Mouse (Mus musculus): ENCODE measurements around the gene Fggy. TPM values are rescaled to one million over a fixed set of nuclear protein-coding genes. Genes with fewer than 3 reads are reported as not detected.

The Fggy gene
- polyA plus RNA-seq, 1 experiment from 2014 or later = 9.1 TPM

DNA sequence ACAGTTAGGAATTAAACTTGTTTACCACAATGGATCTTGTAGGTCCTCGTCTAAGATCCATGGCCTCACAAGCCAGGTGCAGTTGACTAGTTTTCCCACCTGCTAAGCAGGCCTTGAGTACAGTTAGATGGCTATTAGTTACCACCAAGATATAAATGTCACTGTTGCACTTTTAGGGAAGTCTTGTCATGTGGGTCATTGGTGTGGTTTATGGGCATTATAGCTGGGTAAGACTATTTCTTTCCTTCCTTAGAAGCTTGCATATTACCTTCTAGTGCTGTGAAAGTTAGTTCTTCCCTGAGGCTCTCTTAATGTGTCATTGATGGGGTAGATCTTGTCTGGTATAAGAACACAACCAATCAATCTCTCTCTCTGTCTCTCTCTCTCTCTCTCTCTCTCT is 152.4 kb downstream of the Fggy start:
- Histone ChIP-seq H3K9me3 (no peaks in the 10 kb centered on the region), H3K36me3 (no peaks in the 10 kb centered on the region), H3K27ac (no peak overlapping the region), H3K9ac (no peak overlapping the region), H3K4me1 (replicated peaks) (no peaks in the 10 kb centered on the region), H3K4me3 (no peak overlapping the region), H3K4me2 (no peak overlapping the region), H3K27me3 (no peaks in the 10 kb centered on the region)
- WGBS = 83% methylated on average over 1 of the region's 1 CpGs
- ATAC-seq (ENCODE audit: low FRiP score) = no peak

DNA sequence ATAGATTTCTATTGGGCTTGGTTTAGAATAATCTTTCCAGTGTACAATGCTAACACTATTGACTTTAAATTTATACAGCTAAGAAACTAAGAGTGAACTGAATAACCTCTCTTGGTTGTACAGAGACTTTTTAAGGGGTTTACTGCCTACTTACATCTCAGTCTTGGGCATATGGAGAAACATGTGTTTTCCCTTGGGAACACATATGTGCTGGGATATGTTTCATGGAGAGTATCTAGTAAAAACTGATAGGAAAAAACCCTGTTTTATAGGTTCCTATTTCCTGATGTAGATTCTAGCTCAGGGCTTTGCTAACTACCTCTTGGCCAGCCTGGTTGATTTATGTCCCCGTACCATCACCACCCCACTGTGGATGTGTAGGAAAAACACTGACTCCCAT is 155.5 kb downstream of the Fggy start:
- no peaks in the 10 kb centered on the region for H3K4me1 ChIP-seq (replicated peaks)
- WGBS = 97% methylated on average over 1 of the region's 1 CpGs
- no peaks in the 10 kb centered on the region for H3K27me3 ChIP-seq
- no peak for ATAC-seq (ENCODE audit: low FRiP score)
- no peak overlapping the region for H3K4me2 ChIP-seq
- H3K9me3 ChIP-seq = no peaks in the 10 kb centered on the region
- H3K9ac ChIP-seq = no peak overlapping the region
- H3K4me3 ChIP-seq = no peak overlapping the region
- H3K27ac ChIP-seq = no peak overlapping the region
- no peaks in the 10 kb centered on the region for H3K36me3 ChIP-seq

DNA sequence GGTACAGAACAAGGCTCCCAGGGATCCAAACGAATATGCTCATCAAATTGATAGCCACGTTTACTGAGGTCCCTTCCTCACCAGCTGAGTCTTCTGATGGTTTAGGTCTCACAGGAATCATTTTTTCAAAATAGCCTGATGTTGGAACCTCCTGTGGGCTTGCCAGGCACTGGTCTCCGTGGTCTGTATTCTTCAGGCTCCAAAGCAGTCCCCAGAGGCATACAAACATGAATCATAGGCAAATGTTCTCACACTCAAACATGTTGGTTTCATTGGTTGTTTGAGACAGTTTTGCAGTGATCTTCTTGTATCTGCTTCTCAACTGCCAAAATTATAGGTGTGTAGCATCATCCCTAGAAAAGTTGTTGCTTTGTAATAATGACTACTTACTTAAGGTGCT is 156.0 kb downstream of the Fggy start:
- Histone ChIP-seq H3K27me3 (no peaks in the 10 kb centered on the region), H3K9me3 (no peaks in the 10 kb centered on the region), H3K9ac (no peak overlapping the region), H3K27ac (no peak overlapping the region), H3K36me3 (no peaks in the 10 kb centered on the region), H3K4me2 (no peak overlapping the region), H3K4me3 (no peak overlapping the region), H3K4me1 (replicated peaks) (no peaks in the 10 kb centered on the region)
- ATAC-seq (ENCODE audit: low FRiP score) = no peak
- 71% methylated on average over 3 of the region's 3 CpGs for WGBS

DNA sequence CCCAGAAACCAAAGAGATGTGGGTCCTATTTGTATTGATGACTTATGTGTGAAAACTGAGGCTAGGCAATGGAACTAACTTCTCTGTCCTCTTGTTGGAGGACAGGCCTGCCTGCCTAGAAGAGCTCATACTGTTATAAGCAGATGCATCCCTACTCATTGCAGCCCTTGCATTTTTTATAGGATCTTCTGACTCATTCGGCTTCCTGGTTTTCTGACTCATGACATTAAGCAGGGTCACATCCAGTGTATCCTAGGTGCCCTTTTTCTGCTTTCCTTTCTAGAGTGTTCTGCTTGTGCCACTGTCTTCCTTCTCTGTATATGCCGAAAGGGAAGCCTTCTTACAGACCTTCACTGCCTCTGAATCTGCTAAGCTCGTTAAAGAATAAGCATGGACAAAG is 158.8 kb downstream of the Fggy start:
- Histone ChIP-seq H3K36me3 (no peaks in the 10 kb centered on the region), H3K27ac (no peak overlapping the region), H3K9me3 (no peaks in the 10 kb centered on the region), H3K4me3 (no peak overlapping the region), H3K4me1 (replicated peaks) (no peaks in the 10 kb centered on the region), H3K27me3 (no peaks in the 10 kb centered on the region), H3K9ac (no peak overlapping the region), H3K4me2 (no peak overlapping the region)
- no peak for ATAC-seq (ENCODE audit: low FRiP score)
- WGBS = 92% methylated on average over 3 of the region's 3 CpGs

DNA sequence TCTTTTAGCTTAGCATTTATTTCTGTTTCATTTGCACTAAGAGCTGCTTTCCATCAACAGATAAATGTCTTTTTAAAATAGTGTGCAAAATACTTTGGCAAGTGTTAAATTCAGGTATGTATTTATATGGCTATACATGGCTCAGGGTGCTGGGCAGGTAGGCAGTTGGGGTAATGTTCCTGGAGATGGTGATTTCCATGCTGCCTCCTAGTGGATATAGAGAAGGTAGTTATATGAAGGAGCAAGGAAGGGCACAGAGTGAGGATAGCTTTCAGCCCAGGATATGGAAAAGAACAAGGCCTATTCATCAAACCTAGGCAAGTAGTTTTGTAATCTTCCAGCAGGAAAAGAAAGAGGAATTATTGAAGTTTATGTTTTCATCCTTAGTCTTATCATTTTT is 166.3 kb downstream of the Fggy start:
- no peak overlapping the region for H3K9ac ChIP-seq
- no peak for ATAC-seq (ENCODE audit: low FRiP score)
- H3K4me3 ChIP-seq = no peak overlapping the region
- H3K9me3 ChIP-seq = 0 out of 2 replicates have a peak, but pooled peaks cover 5% of the 10 kb centered on the region
- H3K36me3 ChIP-seq = no peaks in the 10 kb centered on the region
- no peak overlapping the region for H3K4me2 ChIP-seq
- no peaks in the 10 kb centered on the region for H3K4me1 ChIP-seq (replicated peaks)
- H3K27ac ChIP-seq = no peak overlapping the region
- no peaks in the 10 kb centered on the region for H3K27me3 ChIP-seq

DNA sequence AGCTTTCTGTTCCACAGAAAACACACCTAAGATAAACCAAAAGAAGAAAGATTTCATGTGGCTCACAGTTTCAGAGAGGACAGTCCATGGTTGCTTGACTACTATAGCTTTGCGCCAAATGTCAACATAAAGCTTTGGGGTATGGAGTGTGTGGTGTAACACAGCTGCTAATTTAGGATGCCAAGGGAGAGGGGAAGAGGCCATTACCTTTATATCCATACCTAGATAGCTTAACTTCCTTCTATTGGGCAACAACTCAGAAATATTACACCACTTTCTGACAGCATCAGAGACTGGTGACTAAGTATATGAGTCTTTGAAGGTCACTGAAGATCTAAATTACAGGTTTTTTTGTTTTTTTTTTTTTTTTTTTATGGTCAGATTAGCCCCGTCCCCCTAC is 169.1 kb downstream of the Fggy start:
- Histone ChIP-seq H3K36me3 (no peaks in the 10 kb centered on the region), H3K9me3 (0 out of 2 replicates have a peak, but pooled peaks cover 5% of the 10 kb centered on the region), H3K9ac (no peak overlapping the region), H3K27me3 (no peaks in the 10 kb centered on the region), H3K4me3 (no peak overlapping the region), H3K4me1 (replicated peaks) (peaks cover 4% of the 10 kb centered on the region; the same call in 1 of the 2 replicates), H3K4me2 (no peak overlapping the region), H3K27ac (no peak overlapping the region)
- WGBS = 95% methylated on average over 2 of the region's 2 CpGs
- no peak for ATAC-seq (ENCODE audit: low FRiP score)

DNA sequence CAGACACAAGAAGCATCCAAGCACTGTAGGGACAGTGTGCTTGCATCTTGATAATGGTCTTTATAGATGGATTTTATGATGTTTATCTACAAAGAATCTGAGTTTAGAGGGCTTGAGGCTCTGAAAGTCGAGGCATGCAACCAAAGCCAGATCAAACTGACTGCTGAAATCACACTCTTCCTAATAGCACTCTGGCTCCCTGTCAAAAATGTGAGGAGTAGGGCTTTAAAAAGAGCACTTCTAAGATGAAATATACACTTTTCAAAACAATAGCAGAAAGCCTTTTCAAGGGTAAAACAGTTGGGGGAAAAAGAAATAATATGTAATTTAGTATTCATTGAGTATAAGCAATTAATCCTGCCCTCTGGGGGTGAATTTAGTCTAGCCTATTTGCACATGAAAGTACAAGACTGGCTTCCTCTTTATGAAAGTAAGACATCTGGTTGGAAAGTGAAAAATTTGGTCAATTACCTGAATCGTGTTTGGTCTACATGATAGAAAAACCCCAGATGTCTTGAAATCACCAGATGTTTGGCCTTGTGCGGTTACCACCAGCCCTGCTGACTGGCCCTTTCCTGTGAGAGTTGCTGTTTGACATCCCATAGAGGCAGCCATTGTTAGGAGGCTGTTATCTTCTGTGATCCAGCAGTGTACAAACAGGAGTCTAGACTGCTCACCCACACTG is 172.0 kb downstream of the Fggy start:
- Histone ChIP-seq H3K9ac (no peak overlapping the region), H3K4me3 (no peak overlapping the region), H3K4me1 (replicated peaks) (peaks cover 15% of the 10 kb centered on the region), H3K27ac (peak overlapping the region; percentile 53), H3K27me3 (no peaks in the 10 kb centered on the region), H3K36me3 (no peaks in the 10 kb centered on the region), H3K9me3 (0 out of 2 replicates have a peak, but pooled peaks cover 5% of the 10 kb centered on the region), H3K4me2 (no peak overlapping the region)
- WGBS = 52% methylated on average over 3 of the region's 3 CpGs
- ATAC-seq (ENCODE audit: low FRiP score) = 0 out of 2 replicates have a peak, but pooled peaks have one; percentile 14

DNA sequence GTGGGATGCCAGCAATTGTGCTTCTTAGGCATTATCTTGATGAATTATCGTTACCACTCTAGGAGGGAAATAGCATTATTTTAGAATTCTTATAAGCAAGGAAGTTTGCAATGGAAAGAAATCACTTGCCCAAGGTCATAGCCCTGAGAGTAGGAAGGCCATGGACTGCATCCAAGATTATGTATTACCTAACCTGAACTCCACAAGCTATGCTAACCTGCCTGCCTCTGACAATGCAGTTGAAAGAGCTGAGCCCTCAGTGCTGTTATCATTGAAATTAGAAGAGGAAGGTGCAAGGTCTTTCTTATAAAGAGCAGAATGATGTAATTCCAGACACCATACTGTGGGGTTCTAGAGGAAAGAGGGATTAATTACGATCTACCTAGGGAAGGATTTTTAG is 173.8 kb downstream of the Fggy start:
- H3K4me1 ChIP-seq (replicated peaks) = peaks cover 15% of the 10 kb centered on the region
- WGBS = 90% methylated on average over 2 of the region's 2 CpGs

DNA sequence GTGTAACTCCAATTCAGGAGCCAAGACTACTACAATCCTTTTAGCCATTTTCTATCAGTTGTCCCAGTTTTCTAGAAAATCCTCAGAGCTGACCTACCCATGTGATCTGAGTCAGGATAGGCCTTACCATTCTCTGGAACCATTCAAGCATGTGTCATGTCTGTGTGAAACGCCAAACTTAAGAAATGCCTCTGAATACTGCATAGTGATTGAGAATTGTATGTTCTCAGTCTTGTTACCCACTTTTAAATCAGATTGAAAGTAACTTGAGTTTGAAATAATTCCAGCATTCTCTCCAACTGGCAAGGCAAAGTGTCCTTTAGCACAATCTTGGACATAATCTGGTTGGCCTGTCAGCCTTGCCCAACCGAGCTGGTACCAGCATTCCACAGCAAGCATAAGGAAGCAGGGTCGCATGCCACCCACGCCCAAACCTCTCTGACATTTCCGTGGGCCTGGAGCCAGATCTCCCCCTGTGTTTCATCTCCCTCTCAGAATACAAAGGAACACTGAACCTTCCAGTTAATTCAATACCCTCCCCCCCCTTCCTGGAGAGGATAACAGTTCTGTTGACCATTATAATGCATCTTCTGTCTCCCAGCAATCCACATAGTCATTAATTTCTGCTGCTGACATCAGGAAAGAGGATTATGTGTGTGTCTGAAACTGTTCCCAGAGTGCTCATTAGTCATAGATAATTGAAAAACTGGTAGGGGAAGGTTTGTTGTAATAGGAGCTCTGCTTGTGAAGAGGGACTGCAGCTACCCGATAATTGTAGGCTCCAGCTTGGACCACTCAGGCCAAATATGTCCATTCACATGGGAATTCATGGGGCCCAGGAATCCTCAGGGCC is 176.3 kb downstream of the Fggy start:
- no peak overlapping the region for H3K4me3 ChIP-seq
- peak; percentile 82 for ATAC-seq (ENCODE audit: low FRiP score)
- H3K9me3 ChIP-seq = no peaks in the 10 kb centered on the region
- H3K4me2 ChIP-seq = no peak overlapping the region
- no peaks in the 10 kb centered on the region for H3K36me3 ChIP-seq
- no peaks in the 10 kb centered on the region for H3K27me3 ChIP-seq
- H3K4me1 ChIP-seq (replicated peaks) = peaks cover 18% of the 10 kb centered on the region
- H3K27ac ChIP-seq = peak overlapping the region; percentile 37
- no peak overlapping the region for H3K9ac ChIP-seq
- WGBS = 18% methylated on average over 6 of the region's 6 CpGs

More for the DNA sequence above, 173.8 kb downstream of the Fggy start:
- H3K36me3 ChIP-seq = no peaks in the 10 kb centered on the region
- no peak overlapping the region for H3K27ac ChIP-seq
- 0 out of 2 replicates have a peak, but pooled peaks cover 3% of the 10 kb centered on the region for H3K9me3 ChIP-seq
- no peak overlapping the region for H3K4me3 ChIP-seq
- no peak overlapping the region for H3K9ac ChIP-seq
- H3K4me2 ChIP-seq = no peak overlapping the region
- no peak for ATAC-seq (ENCODE audit: low FRiP score)
- H3K27me3 ChIP-seq = no peaks in the 10 kb centered on the region

DNA sequence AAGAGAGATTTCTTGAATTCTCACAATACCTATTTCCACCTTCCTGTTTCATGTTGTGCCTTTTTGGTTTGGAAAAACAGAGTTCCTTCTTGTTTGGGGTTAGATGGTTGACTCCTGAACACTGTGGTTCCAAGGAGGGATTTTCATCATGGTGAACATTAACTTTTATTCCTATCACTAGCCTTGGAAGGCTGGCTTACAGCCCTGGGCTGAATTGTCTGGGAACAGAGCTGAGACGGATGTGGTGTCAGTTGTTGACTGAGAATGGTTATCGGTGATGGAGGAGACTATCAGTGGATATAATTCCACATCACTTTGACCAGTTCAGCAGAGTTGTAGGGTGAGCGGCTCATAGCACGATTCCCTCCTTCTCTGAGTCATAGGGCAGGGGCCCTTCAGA is 178.7 kb downstream of the Fggy start:
- 87% methylated on average over 4 of the region's 4 CpGs for whole genome bisulfite sequencing
- Histone ChIP-seq H3K27ac (no peak overlapping the region), H3K4me1 (replicated peaks) (peaks cover 14% of the 10 kb centered on the region), H3K4me3 (no peak overlapping the region), H3K36me3 (no peaks in the 10 kb centered on the region), H3K9me3 (no peaks in the 10 kb centered on the region), H3K27me3 (no peaks in the 10 kb centered on the region), H3K9ac (no peak overlapping the region), H3K4me2 (no peak overlapping the region)
- no peak for ATAC-seq (ENCODE audit: low FRiP score)

DNA sequence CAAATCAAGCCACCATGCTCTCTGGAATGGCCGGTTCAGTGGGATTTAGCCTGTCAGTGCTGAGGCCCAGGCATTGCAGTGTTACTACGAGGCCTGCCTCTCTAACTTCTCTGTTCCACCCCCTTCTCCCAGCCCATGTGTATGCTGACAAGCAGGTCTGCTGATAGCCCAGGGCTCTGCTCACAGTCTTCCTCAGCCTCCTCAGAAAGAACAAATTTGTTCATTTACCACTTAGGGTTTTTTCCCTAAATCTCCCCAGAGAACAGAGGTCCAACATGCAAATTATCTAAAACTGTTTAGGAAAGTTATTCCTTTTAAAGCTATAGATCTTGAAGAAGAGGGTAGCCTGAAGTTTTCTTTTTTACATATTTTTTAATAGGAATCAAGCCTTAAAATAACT is 179.4 kb downstream of the Fggy start:
- ATAC-seq (ENCODE audit: low FRiP score) = no peak
- Histone ChIP-seq H3K27ac (no peak overlapping the region), H3K4me3 (no peak overlapping the region), H3K9ac (no peak overlapping the region), H3K9me3 (no peaks in the 10 kb centered on the region), H3K27me3 (no peaks in the 10 kb centered on the region), H3K36me3 (no peaks in the 10 kb centered on the region), H3K4me2 (no peak overlapping the region), H3K4me1 (replicated peaks) (peaks cover 14% of the 10 kb centered on the region)
- WGBS = 69% methylated on average over 2 of the region's 2 CpGs

DNA sequence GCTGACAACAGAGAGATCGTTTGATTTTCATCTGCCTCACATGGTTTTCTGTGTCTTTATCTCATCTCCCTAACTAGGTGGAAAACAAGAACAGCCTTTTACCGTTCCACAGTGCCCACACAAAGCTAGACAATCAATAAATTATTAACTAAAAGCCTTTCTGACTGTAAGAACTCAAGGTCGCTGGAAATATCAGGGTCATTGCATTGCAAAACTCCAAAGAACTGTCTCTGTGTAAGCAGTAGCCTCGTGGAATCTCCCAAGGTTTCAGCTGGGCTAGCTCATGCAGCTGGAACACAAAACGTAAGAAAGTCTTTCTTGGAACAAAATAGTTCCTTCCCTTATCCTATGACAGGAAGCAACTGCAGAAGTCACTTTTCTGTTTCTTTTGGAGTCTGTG is 180.9 kb downstream of the Fggy start:
- Histone ChIP-seq H3K4me2 (no peak overlapping the region), H3K9ac (no peak overlapping the region), H3K9me3 (no peaks in the 10 kb centered on the region), H3K27ac (no peak overlapping the region), H3K36me3 (no peaks in the 10 kb centered on the region), H3K4me3 (no peak overlapping the region), H3K27me3 (no peaks in the 10 kb centered on the region), H3K4me1 (replicated peaks) (peaks cover 14% of the 10 kb centered on the region)
- 26% methylated on average over 5 of the region's 5 CpGs for WGBS
- no peak for ATAC-seq (ENCODE audit: low FRiP score)

DNA sequence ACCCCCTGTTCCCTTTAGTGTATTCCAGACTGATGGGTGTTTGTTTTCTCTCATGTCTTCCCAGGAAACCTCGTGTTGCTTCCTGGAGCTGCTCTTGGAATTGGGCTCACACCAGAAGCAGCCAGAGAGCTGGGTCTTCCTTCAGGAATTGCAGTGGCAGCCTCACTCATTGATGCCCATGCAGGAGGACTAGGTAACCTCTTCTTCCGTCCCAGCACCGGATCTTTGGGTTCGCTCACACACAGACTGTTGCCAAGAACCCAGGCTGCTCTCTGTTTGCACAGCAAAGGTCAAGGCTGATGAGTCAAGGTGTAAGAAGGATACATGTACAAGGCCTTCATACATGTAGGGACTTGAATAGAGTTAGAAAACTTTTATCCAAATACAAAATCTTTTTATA is 181.4 kb downstream of the Fggy start:
- Histone ChIP-seq H3K4me3 (no peak overlapping the region), H3K27ac (no peak overlapping the region), H3K9me3 (no peaks in the 10 kb centered on the region), H3K36me3 (no peaks in the 10 kb centered on the region), H3K4me1 (replicated peaks) (peaks cover 9% of the 10 kb centered on the region), H3K4me2 (no peak overlapping the region), H3K9ac (no peak overlapping the region), H3K27me3 (no peaks in the 10 kb centered on the region)
- WGBS = 66% methylated on average over 4 of the region's 4 CpGs
- ATAC-seq (ENCODE audit: low FRiP score) = no peak
